Mouse (Mus musculus) megakaryocyte, embryonic 14.5 days (primary cell): ENCODE data around the gene Txlnb.

Source experiments
- FLI1 ChIP-seq: IDR thresholded peaks from 2 replicates; pipeline ENCODE4 v1.6.1; 2012; ENCODE audit warnings: low read length, inconsistent platforms, mixed read lengths
- GATA1 ChIP-seq: IDR thresholded peaks from 3 replicates; pipeline ENCODE4 v1.6.1; 2012; ENCODE audit warnings: mixed read lengths, low read length, inconsistent platforms, borderline replicate concordance

- no peak for TF ChIP-seq GATA1
- TF ChIP-seq FLI1, result no peak
These were observed 5.8 kb downstream of the Txlnb start for GRCm38 (mm10) chr10:17801788-17802187.
